Mouse (Mus musculus) cerebellum, adult 9-10 months (tissue): ENCODE measurements around the gene Zfp341.

Experiments used
- DNase-seq: peaks from one replicate; pipeline ENCODE4 v3.0.0; 2022

The Zfp341 gene

GRCm38 (mm10) chr2:154638521-154638920, 25.4 kb downstream of the Zfp341 start:
- no peak for DNase-seq

DNA sequence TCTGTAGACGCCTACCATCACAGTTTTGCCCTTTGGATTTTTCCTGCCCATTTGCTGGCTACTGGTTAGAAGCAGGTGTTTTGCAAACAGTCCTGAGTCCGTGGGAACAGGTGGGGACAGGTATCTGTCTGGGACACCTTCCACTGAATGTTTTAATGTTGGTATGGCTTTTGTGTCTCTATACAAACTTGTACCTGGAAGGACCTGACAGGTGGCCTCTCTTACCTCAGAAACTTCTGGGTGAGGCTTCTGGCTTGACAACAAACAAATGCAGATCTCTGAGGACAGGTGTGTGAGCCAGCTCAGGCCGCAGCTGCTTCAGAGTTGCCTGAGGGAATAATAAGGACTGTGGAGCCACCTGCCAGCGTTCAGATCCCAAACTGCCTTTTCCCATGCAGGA, 26.0 kb downstream of the Zfp341 start:
- no peak for DNase-seq

- no peak for DNase-seq
Measured at GRCm38 (mm10) chr2:154641176-154641575, 28.1 kb downstream of the Zfp341 start.

GRCm38 (mm10) chr2:154642005-154642459, 28.9 kb downstream of the Zfp341 start:
- no peak for DNase-seq

DNA sequence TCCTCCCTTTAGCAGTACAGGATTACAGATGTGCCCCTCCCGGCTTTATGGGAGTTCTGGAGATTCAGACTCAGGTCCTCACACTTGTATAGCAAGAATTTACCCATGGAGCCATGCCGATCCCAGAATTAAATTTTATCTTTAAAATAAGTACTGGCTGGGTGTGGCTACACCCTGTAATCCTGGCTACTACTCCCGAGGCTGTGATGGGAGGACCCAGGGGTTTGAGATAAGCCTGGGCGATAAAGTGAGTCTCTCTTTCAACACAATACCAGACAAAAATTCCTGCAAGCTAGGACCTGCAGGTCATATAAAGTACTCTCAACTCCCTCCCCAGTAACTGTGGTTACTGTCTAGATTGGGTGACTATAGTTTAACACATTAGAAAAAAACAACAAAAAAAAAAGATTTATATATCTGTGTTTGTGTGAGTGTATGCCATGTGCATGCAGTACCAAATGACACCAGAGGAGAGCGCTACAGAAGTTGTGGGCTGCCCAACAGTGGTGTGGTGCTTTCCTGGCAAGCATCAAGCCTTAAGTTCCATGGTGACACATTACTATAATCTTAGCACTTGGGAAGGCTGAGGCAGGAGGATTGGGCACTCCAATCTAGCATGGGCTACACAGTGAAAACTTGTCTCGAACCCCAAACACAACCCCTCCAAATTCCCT, 29.8 kb downstream of the Zfp341 start:
- DNase-seq: no peak

DNA sequence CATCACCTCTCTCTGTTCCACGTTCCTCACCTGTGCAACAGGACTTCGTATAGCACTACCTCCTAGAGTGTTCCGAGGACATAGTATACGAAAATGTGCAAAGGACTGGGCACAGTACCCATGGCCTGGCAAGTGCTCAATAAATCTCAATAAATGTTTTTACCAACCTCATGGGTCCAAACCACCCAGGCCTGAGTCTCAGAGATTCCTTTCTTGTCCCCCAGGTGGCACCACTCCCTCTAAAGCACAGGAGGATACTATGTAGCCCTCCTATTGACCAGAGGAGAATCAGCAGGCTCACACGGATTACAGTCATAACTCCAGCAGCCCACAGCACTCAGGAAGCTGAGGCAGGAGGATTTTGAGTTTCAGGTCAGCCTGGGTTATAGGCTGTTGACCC, 33.5 kb downstream of the Zfp341 start:
- DNase-seq: peak; percentile 47

DNA sequence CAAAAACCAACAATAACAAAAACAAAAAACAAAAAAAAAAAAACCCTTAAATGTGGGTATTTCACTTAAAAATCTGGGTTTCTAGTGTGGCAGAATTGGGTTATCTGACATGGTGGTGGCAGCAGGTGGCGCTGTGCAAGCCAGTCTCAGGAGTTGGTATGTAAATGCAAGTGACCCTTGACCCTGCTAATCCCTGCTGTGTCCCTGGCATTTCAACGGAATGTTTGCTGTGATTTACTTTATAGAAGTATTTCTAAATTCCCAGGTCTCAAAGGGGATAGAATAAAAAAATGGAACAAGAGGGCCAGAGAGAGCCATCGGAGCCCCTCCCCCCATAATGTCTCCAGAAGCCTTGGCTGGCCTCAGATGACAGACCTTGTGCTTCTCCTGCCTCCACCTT, 35.0 kb downstream of the Zfp341 start:
- no peak for DNase-seq

DNA sequence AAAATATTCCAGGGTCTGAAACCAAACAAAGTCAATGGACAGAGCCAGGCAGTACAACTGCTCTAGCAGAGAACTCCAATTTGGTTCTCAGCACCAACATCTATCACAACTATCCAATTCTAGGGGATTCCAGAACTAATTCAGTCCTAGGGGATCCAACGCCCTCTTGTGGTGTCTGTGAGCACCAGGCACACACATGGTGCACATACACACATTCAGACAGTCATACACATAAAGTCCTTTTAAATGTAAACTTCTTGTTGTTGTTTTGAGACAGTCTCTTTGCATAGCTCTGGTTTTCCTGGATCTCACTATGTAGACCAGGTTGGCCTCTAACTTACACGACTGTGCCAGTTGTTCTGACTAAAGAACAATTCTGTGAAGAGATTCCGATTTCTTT, 37.3 kb downstream of the Zfp341 start:
- no peak for DNase-seq

- DNase-seq: no peak
Measured at GRCm38 (mm10) chr2:154651363-154651762, 38.3 kb downstream of the Zfp341 start, which contains the start of gene Chmp4b. Gene Chmp4b (plus strand): TSS chr2:154651705.

- no peak for DNase-seq
Measured at GRCm38 (mm10) chr2:154654976-154655375, 41.9 kb downstream of the Zfp341 start.

DNA sequence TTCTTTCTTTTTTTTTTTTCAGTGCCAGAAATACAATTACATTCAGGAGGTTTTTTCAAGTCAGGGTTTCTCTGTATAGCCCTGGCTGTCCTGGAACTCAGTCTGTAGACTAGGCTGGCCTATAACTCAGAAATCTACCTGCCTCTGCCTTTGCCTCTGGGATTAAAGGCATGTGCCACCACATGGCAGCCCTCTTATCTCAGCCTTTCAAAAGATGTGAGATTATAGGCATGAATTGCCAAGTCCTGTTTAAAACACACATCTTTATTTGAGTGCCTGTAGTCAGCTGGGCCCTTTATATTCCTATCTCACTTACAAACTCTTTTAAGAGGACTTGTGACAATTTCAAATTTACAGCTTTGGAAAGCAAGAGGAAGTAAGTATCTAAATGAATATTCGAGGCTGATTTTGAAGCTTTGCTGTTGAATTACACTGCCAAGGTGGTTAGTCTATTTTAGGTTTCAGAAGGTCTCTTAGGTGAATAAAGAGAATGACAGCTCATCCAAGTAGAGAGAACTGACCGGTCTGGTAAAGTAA, 42.8 kb downstream of the Zfp341 start:
- no peak for DNase-seq

DNA sequence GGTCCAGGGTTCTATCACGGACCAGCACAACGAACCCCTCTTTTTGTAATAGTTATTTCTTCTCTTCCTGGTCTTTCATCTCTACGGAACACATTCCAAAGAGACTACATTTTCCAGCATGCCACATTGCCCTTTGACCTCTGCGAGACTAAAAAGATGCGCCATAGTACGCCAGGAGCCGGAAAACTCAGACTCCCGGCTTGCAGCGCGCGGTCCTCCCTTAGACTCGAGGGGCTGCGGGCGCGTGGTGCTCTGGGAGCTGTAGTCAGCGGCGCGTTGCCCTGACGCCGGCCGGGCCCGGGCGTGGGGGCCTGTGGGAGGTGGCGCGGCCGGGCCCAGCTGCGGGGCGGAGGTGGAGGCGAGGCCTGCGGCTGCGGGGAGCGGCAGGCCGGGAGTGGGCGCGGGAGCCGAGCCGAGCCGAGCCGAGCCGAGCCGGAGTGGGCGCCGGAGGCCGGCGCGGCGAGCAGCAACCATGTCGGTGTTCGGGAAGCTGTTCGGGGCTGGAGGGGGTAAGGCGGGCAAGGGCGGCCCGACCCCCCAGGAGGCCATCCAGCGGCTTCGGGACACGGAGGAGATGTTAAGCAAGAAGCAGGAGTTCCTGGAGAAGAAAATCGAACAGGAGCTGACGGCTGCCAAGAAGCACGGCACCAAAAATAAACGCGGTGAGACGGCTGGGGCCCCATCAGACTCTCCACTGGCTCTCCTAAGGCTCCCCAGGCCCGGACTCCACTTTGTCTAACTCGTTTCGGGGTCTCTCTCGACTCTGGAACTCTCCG, 43.8 kb downstream of the Zfp341 start:
- peak; percentile 98 for DNase-seq

- peak; percentile 57 for DNase-seq
Measured at GRCm38 (mm10) chr2:154657486-154658237, 44.6 kb downstream of the Zfp341 start.

- DNase-seq: no peak
Measured at GRCm38 (mm10) chr2:154659070-154659469, 46.0 kb downstream of the Zfp341 start.

- no peak for DNase-seq
Measured at GRCm38 (mm10) chr2:154659531-154660074, 46.5 kb downstream of the Zfp341 start.

DNA sequence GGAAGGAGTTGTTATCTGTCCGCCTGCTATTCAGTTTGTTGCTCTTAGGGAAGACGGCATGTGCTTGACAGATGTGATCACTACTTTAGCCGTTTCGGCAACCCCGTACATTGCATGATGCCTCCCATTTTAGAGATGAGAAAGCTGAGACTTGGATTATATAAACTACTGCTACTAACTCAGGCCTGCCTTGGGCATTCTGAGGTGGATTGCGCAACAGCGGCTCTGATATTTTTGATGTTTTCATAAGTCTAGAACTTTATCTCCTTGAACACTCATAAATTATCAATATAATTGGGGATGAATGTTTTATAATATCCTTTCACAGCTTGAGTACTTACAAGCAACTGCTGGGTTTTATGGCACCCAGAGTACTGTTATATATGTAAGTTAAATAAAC, 55.6 kb downstream of the Zfp341 start:
- no peak for DNase-seq

- DNase-seq: no peak
Measured at GRCm38 (mm10) chr2:154670106-154670505, 57.0 kb downstream of the Zfp341 start.

DNA sequence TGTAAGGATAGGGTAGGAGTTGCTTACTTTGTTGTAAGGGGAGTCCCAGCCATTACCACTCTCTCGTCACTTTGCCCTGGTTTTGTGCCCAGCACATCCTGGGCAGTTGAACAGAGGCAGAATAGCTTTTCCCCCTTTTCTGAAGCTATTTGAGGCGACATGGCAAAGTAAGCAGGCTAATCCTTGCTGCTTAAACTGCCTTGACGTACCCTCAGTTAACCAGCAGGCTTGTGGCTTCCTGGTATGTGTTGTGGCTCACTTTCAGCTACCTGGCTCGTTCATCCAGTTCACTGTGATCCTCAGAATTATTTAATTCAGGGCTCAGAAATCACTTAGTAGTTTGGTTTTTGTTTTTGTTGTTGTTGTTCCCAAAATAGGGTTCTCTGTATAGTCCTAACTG, 57.6 kb downstream of the Zfp341 start:
- DNase-seq: no peak

GRCm38 (mm10) chr2:154674008-154674407, 60.9 kb downstream of the Zfp341 start:
- no peak for DNase-seq

DNA sequence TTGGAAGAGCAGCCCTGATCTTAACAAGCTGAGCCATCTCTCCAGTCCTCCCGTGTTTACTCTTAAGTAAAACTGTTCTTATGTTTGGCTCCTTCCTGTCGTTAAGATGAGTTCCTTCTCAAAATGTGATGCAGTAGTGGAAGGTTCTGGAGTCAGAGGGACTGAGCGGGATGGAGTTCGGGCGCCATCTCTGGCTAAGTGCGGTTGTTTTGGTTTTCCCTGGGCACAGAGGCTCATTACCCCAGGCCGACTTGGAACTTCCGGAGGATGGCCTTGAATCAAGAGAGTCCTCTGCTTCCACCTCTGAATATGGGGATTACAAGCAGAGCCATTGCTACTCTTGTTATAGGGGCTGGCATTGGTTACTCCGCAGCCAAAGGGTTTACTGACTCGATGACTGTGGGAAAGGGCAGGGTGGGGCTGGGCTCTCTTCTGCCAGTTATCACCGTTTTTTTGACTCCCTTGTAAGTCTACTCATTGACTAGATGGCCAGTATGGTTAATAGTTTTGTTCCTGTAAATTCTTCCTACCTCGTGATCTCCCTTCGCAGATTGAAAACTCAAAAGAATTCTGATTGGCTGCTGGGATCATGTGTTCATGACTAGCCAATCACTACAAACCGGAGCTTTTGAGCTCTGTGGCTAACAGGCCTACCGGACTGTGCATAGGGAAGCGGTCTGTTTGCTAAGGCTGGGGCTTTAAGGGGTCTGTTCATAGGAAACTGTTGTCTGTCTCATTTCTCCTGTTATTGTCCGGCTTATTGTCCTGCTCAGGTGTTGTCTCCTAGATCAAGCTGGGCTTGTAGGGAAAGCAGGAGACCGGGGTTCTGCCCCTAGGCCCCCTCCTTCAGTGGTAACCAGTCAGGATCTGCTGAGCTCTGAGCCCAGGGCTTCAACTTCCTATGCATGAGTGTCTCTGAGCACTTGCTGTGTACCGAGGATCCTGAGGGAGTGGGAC, 63.8 kb downstream of the Zfp341 start:
- DNase-seq: peak; percentile 82

DNA sequence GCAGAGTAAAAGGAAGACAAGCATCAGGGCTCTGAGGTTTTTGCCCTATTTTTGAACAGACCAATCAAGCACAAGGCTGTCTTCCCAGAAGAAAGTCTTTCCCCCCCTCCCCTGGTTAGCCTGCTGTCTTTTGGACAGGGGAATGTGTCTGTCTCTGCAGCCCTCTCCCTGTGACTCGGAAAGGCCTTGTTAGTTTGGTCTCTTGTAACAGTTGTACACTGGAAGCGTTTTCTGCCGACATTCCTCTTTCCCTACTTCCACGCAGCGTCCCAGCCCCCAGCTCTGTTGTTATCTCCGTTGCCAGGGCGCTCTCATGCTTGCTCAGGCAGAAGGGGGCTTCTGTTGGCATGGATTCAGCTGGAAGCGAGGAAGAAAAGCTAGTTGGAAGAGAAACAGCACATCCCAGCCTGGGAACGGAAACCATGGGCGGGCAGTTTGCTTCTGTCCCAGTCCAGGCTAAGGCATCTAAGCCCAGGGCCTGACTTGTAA, 64.6 kb downstream of the Zfp341 start:
- no peak for DNase-seq

DNA sequence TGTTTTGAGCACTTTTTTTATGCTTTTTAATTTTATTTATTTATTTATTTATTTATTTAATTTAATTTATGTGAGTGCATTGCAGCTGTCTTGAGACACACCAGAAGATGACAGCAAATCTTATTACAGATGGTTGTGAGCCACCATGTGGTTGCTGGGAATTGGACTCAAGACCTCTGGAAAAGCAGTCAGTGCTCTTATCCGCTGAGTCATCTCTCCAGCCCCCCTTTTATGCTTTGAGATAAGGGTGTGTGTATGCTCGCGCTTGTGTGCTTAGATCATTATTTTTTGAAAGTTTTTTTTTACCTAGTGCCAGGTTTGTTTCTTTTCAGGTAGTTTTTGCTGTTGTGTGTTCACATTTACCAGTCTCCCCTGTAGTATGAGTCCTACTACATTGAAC, 65.9 kb downstream of the Zfp341 start:
- no peak for DNase-seq
